Mouse (Mus musculus): ENCODE data around the gene Eif2b2. TPM values are rescaled to one million over a fixed set of nuclear protein-coding genes. Genes with fewer than 3 reads are reported as not detected.

Gene Eif2b2
- total and polyA plus RNA-seq, 3 experiments: 94.9 to 143 (median 123) TPM

GRCm38 (mm10) chr12:85194623-85195018, 24.7 kb upstream of the Eif2b2 start:
- Histone ChIP-seq H3K27ac (ENCODE audit: insufficient read depth, low read depth) (no peak overlapping the region), H3K27me3 (replicated peaks) (no peaks in the 10 kb centered on the region), H3K36me3 (replicated peaks in 1 of 2; ENCODE audit: control insufficient read depth in 1 of 2, insufficient read depth in 1 of 2, low read length in 1 of 2) (no peaks in the 10 kb centered on the region), H3K9me3 (replicated peaks; ENCODE audit: low read length) (no peaks in the 10 kb centered on the region), H3K4me2 (ENCODE audit: insufficient read depth, low read depth, poor library complexity, severe bottlenecking) (no peak overlapping the region), H3K4me3 (replicated peaks in 1 of 3; ENCODE audit: low read depth in 2 of 3, low read length in 2 of 3, poor library complexity in 1 of 3) (no peak overlapping the region), H3K9ac (ENCODE audit: insufficient read depth, low read depth) (no peak overlapping the region), H3K4me1 (ENCODE audit: control insufficient read depth in 1 of 2, insufficient read depth in 2 of 2) (peaks cover 10 to 27% of the 10 kb centered on the region in 2 experiments), H3K79me2 (replicated peaks; ENCODE audit: control insufficient read depth, extremely low read depth, insufficient read depth, poor library complexity, severe bottlenecking) (no peaks in the 10 kb centered on the region)
- dilution Hi-C loops (cut with MboI; ENCODE audit: extremely low pct_ligation_motif_present, extremely low pct_unique_long_range_greater_than_20kb, low sequenced_read_pairs): no loop called here
- no peak for DNase-seq (ENCODE audit: extremely low read depth)
- no peak for TF ChIP-seq TBP (conservative IDR thresholded peaks at IDR 0.05; ENCODE audit: low read depth, low read length)
- no peak for TF ChIP-seq JUN (IDR thresholded peaks at IDR 0.05; ENCODE audit: insufficient read depth, low read depth, low read length)
- TF ChIP-seq MEF2A (IDR thresholded peaks at IDR 0.05; ENCODE audit: borderline replicate concordance, low read depth, low read length): no peak
- in situ Hi-C loops (cut with MboI; ENCODE audit: low pct_ligation_motif_present, low pct_unique_long_range_greater_than_20kb, low sequenced_read_pairs): no loop called here

GRCm38 (mm10) chr12:85195086-85195485, 24.2 kb upstream of the Eif2b2 start:
- dilution Hi-C loops (cut with MboI; ENCODE audit: extremely low pct_ligation_motif_present, extremely low pct_unique_long_range_greater_than_20kb, low sequenced_read_pairs): no loop called here
- no peak overlapping the region for H3K4me3 ChIP-seq (replicated peaks in 1 of 3; ENCODE audit: low read depth in 2 of 3, low read length in 2 of 3, poor library complexity in 1 of 3)

GRCm38 (mm10) chr12:85196191-85196590, 23.1 kb upstream of the Eif2b2 start:
- H3K4me2 ChIP-seq (ENCODE audit: insufficient read depth, low read depth, poor library complexity, severe bottlenecking): no peak overlapping the region
- in situ Hi-C loops (cut with MboI; ENCODE audit: low pct_ligation_motif_present, low pct_unique_long_range_greater_than_20kb, low sequenced_read_pairs) (no loop called here), dilution Hi-C loops (cut with MboI; ENCODE audit: extremely low pct_ligation_motif_present, extremely low pct_unique_long_range_greater_than_20kb, low sequenced_read_pairs) (no loop called here)
- no peaks in the 10 kb centered on the region for H3K27me3 ChIP-seq (replicated peaks)
- peaks cover 14 to 27% of the 10 kb centered on the region in 2 experiments for H3K4me1 ChIP-seq (ENCODE audit: control insufficient read depth in 1 of 2, insufficient read depth in 2 of 2)
- H3K79me2 ChIP-seq (replicated peaks; ENCODE audit: control insufficient read depth, extremely low read depth, insufficient read depth, poor library complexity, severe bottlenecking): no peaks in the 10 kb centered on the region
- no peak for DNase-seq (ENCODE audit: extremely low read depth)
- no peak overlapping the region for H3K9ac ChIP-seq (ENCODE audit: insufficient read depth, low read depth)
- H3K27ac ChIP-seq (ENCODE audit: insufficient read depth, low read depth): no peak overlapping the region
- TF ChIP-seq RAD21 (IDR thresholded peaks at IDR 0.05; ENCODE audit: low read depth, low read length) (no peak), KAT2A (IDR thresholded peaks at IDR 0.05; ENCODE audit: insufficient replicate concordance, low read length) (no peak), CHD2 (IDR thresholded peaks at IDR 0.05; ENCODE audit: low read length) (no peak), RCOR1 (conservative IDR thresholded peaks at IDR 0.05; ENCODE audit: low read depth, low read length) (no peak), ELF1 (IDR thresholded peaks at IDR 0.05; ENCODE audit: low read depth, low read length) (no peak), POLR2A (IDR thresholded peaks at IDR 0.05; ENCODE audit: low read depth, low read length) (no peak), E2F4 (IDR thresholded peaks at IDR 0.05; ENCODE audit: insufficient replicate concordance, low read depth, low read length) (no peak), ZMIZ1 (IDR thresholded peaks at IDR 0.05; ENCODE audit: low read depth, low read length) (no peak), POLR2AphosphoS2 (IDR thresholded peaks at IDR 0.05; ENCODE audit: low read depth, low read length) (no peak), USF2 (conservative IDR thresholded peaks at IDR 0.05; ENCODE audit: low read depth, low read length) (no peak), MEF2A (IDR thresholded peaks at IDR 0.05; ENCODE audit: borderline replicate concordance, low read depth, low read length) (no peak), JUN (IDR thresholded peaks at IDR 0.05; ENCODE audit: insufficient read depth, low read depth, low read length) (no peak), ZKSCAN1 (IDR thresholded peaks at IDR 0.05; ENCODE audit: borderline replicate concordance, low read depth, low read length) (no peak)
- H3K9me3 ChIP-seq (replicated peaks; ENCODE audit: low read length): no peaks in the 10 kb centered on the region
- H3K36me3 ChIP-seq (replicated peaks in 1 of 2; ENCODE audit: control insufficient read depth in 1 of 2, insufficient read depth in 1 of 2, low read length in 1 of 2): no peaks in the 10 kb centered on the region
- H3K4me3 ChIP-seq (replicated peaks in 1 of 3; ENCODE audit: low read depth in 2 of 3, low read length in 2 of 3, poor library complexity in 1 of 3): no peak overlapping the region

More at GRCm38 (mm10) chr12:85195086-85195485, 24.2 kb upstream of the Eif2b2 start:
- DNase-seq (ENCODE audit: extremely low read depth): no peak
- no peak for TF ChIP-seq SMC3 (IDR thresholded peaks at IDR 0.05; ENCODE audit: low read depth, low read length)
- TF ChIP-seq ETS1 (conservative IDR thresholded peaks at IDR 0.05; ENCODE audit: low read depth, low read length): no peak
- no peak for TF ChIP-seq MAFK (IDR thresholded peaks at IDR 0.05; ENCODE audit: insufficient replicate concordance, low read length)
- TF ChIP-seq TCF12 (IDR thresholded peaks at IDR 0.05; ENCODE audit: low read depth, low read length): no peak
- TF ChIP-seq UBTF (IDR thresholded peaks at IDR 0.05; ENCODE audit: low read depth, low read length): no peak
- TF ChIP-seq USF1 (IDR thresholded peaks at IDR 0.05; ENCODE audit: low read depth, low read length): no peak
- TF ChIP-seq EP300 (IDR thresholded peaks at IDR 0.05; ENCODE audit: low read length): no peak
- TF ChIP-seq MYC (IDR thresholded peaks at IDR 0.05; ENCODE audit: low read depth, low read length): no peak
- TF ChIP-seq GABPA (IDR thresholded peaks at IDR 0.05; ENCODE audit: insufficient replicate concordance, low read depth, low read length): no peak
- TF ChIP-seq ZKSCAN1 (IDR thresholded peaks at IDR 0.05; ENCODE audit: borderline replicate concordance, low read depth, low read length): no peak
- TF ChIP-seq JUN (IDR thresholded peaks at IDR 0.05; ENCODE audit: insufficient read depth, low read depth, low read length): no peak
- TF ChIP-seq ZMIZ1 (IDR thresholded peaks at IDR 0.05; ENCODE audit: low read depth, low read length): no peak
- no peak for TF ChIP-seq HCFC1 (IDR thresholded peaks at IDR 0.05; ENCODE audit: low read depth, low read length)
- no peak for TF ChIP-seq RAD21 (IDR thresholded peaks at IDR 0.05; ENCODE audit: low read depth, low read length)
- TF ChIP-seq ZC3H11A (IDR thresholded peaks at IDR 0.05; ENCODE audit: low read depth, low read length): no peak
- no peak for TF ChIP-seq KAT2A (IDR thresholded peaks at IDR 0.05; ENCODE audit: insufficient replicate concordance, low read length)
- no peak for TF ChIP-seq SIN3A (IDR thresholded peaks at IDR 0.05; ENCODE audit: low read length)
- no peak for TF ChIP-seq ELF1 (IDR thresholded peaks at IDR 0.05; ENCODE audit: low read depth, low read length)
- H3K36me3 ChIP-seq (replicated peaks in 1 of 2; ENCODE audit: control insufficient read depth in 1 of 2, insufficient read depth in 1 of 2, low read length in 1 of 2): no peaks in the 10 kb centered on the region
- in situ Hi-C loops (cut with MboI; ENCODE audit: low pct_ligation_motif_present, low pct_unique_long_range_greater_than_20kb, low sequenced_read_pairs): no loop called here
- H3K4me1 ChIP-seq (ENCODE audit: control insufficient read depth in 1 of 2, insufficient read depth in 2 of 2): peaks cover 9 to 27% of the 10 kb centered on the region in 2 experiments
- H3K9me3 ChIP-seq (replicated peaks; ENCODE audit: low read length): no peaks in the 10 kb centered on the region
- no peaks in the 10 kb centered on the region for H3K79me2 ChIP-seq (replicated peaks; ENCODE audit: control insufficient read depth, extremely low read depth, insufficient read depth, poor library complexity, severe bottlenecking)
- no peaks in the 10 kb centered on the region for H3K27me3 ChIP-seq (replicated peaks)
- no peak overlapping the region for H3K4me2 ChIP-seq (ENCODE audit: insufficient read depth, low read depth, poor library complexity, severe bottlenecking)
- H3K27ac ChIP-seq (ENCODE audit: insufficient read depth, low read depth): no peak overlapping the region
- no peak overlapping the region for H3K9ac ChIP-seq (ENCODE audit: insufficient read depth, low read depth)
